Mouse (Mus musculus) MEL (cell line): ENCODE measurements at regions not wholly inside any gene's neighbourhood (a gene's known extent, or its start where the extent isn't known, plus 50 kb on each side); places are given as distances from the start of the nearest gene placed in this dataset.

Source experiments
- DNase-seq: peaks from one replicate; pipeline ENCODE4 v3.0.0; 2011; ENCODE audit warnings: low read depth, low spot score
- H3K27ac ChIP-seq: 2 replicates; pipeline ENCODE4 v1.5.1; 2012; ENCODE audit warnings: low read depth, mild to moderate bottlenecking, control low read depth, low read length, moderate library complexity; ENCODE audit not compliant: control insufficient read depth
- H3K27me3 ChIP-seq, 2 experiments: fragments of 150-350 bp in 1 of 2; sonication (generic) in 1 of 2; 2 replicates each; pipeline ENCODE4 v1.6.1; 2012; ENCODE audit warnings: low read length in 2 of 2, mild to moderate bottlenecking in 2 of 2, improper control_type of control experiment in 1 of 2, moderate library complexity in 1 of 2; ENCODE audit not compliant: insufficient read depth in 2 of 2, control insufficient read depth in 1 of 2
- H3K36me3 ChIP-seq, 2 experiments: 2 replicates each; pipeline ENCODE4 v1.6.1; 2012 to 2014; ENCODE audit warnings: low read length in 2 of 2, improper control_type of control experiment in 1 of 2, inconsistent platforms in 1 of 2, mild to moderate bottlenecking in 1 of 2; ENCODE audit not compliant: insufficient read depth in 2 of 2, control insufficient read depth in 1 of 2
- H3K4me1 ChIP-seq, 2 experiments: fragments of 150-350 bp in 1 of 2; sonication (generic) in 1 of 2; 2 replicates each; pipeline ENCODE4 v1.6.1; 2012; ENCODE audit warnings: low read length in 2 of 2, improper control_type of control experiment in 1 of 2, mild to moderate bottlenecking in 1 of 2; ENCODE audit not compliant: insufficient read depth in 2 of 2, control insufficient read depth in 1 of 2
- H3K4me3 ChIP-seq, 2 experiments: fragments of 150-350 bp in 1 of 2; sonication (generic) in 1 of 2; 2 replicates each; pipeline ENCODE4 v1.5.1; 2012; ENCODE audit warnings: low read depth in 2 of 2, low read length in 2 of 2, mild to moderate bottlenecking in 2 of 2, moderate library complexity in 2 of 2, control low read depth in 1 of 2, improper control_type of control experiment in 1 of 2; ENCODE audit not compliant: control insufficient read depth in 1 of 2, insufficient read depth in 1 of 2
- H3K79me2 ChIP-seq: 2 replicates; pipeline ENCODE4 v1.6.1; 2012; ENCODE audit warnings: mild to moderate bottlenecking, low read length, moderate library complexity; ENCODE audit not compliant: control insufficient read depth, poor library complexity, insufficient read depth
- H3K9ac ChIP-seq: 2 replicates; pipeline ENCODE4 v1.6.1; 2012; ENCODE audit warnings: low read depth, mild to moderate bottlenecking, control low read depth, low read length, moderate library complexity; ENCODE audit not compliant: control insufficient read depth, poor library complexity, severe bottlenecking
- H3K9me3 ChIP-seq: fragments of 150-350 bp; sonication (generic); replicated peaks from 2 replicates; pipeline ENCODE4 v1.6.1; 2012; ENCODE audit warnings: mild to moderate bottlenecking, low read length, improper control_type of control experiment, moderate library complexity; ENCODE audit not compliant: insufficient read depth
- CHD1 ChIP-seq: IDR thresholded peaks from 2 replicates; pipeline ENCODE4 v1.6.1; 2012; ENCODE audit warnings: low read depth, mild to moderate bottlenecking, inconsistent platforms, low read length, improper control_type of control experiment
- CHD2 ChIP-seq: IDR thresholded peaks from 2 replicates; pipeline ENCODE4 v1.6.1; 2011; ENCODE audit warnings: low read length, improper control_type of control experiment
- CTCF ChIP-seq, 3 experiments: IDR thresholded peaks in 2 of 3; conservative IDR thresholded peaks in 1 of 3; 2 replicates each; pipeline ENCODE4 v1.5.1; 2011 to 2012; ENCODE audit warnings: low read length in 3 of 3, low read depth in 2 of 3, mild to moderate bottlenecking in 2 of 3, improper control_type of control experiment in 1 of 3, inconsistent platforms in 1 of 3, mixed read lengths in 1 of 3, moderate library complexity in 1 of 3; ENCODE audit not compliant: control insufficient read depth in 1 of 3, insufficient read depth in 1 of 3, poor library complexity in 1 of 3, severe bottlenecking in 1 of 3
- E2F4 ChIP-seq: IDR thresholded peaks from 2 replicates; pipeline ENCODE4 v1.6.1; 2011; ENCODE audit warnings: low read depth, low read length, improper control_type of control experiment, borderline replicate concordance
- ELF1 ChIP-seq: IDR thresholded peaks from 2 replicates; pipeline ENCODE4 v1.6.1; 2014; ENCODE audit warnings: low read depth, mild to moderate bottlenecking, inconsistent platforms, low read length, improper control_type of control experiment, moderate library complexity
- EP300 ChIP-seq, 2 experiments: IDR thresholded peaks; 2 replicates each; pipeline ENCODE4 v1.6.1; 2011; ENCODE audit warnings: improper control_type of control experiment in 2 of 2, low read length in 2 of 2, low read depth in 1 of 2, mild to moderate bottlenecking in 1 of 2
- ETS1 ChIP-seq: IDR thresholded peaks from 2 replicates; pipeline ENCODE4 v1.6.1; 2012; ENCODE audit warnings: low read depth, mild to moderate bottlenecking, inconsistent platforms, low read length, improper control_type of control experiment, moderate library complexity
- GABPA ChIP-seq: IDR thresholded peaks from 2 replicates; pipeline ENCODE4 v1.6.1; 2012; ENCODE audit warnings: low read depth, mild to moderate bottlenecking, inconsistent platforms, low read length, improper control_type of control experiment, moderate library complexity
- GATA1 ChIP-seq: IDR thresholded peaks from 2 replicates; pipeline ENCODE4 v1.6.1; 2011; ENCODE audit warnings: low read depth, low read length, improper control_type of control experiment
- MAX ChIP-seq: IDR thresholded peaks from 2 replicates; pipeline ENCODE4 v1.6.1; 2011; ENCODE audit warnings: low read length, improper control_type of control experiment
- MYB ChIP-seq: IDR thresholded peaks from 2 replicates; pipeline ENCODE4 v1.6.1; 2011; ENCODE audit warnings: mild to moderate bottlenecking, low read depth, low read length, improper control_type of control experiment
- NELFE ChIP-seq: IDR thresholded peaks from 2 replicates; pipeline ENCODE4 v1.6.1; 2011; ENCODE audit warnings: low read depth, low read length, improper control_type of control experiment
- NRF1 ChIP-seq: IDR thresholded peaks from 2 replicates; pipeline ENCODE4 v1.6.1; 2014; ENCODE audit warnings: low read depth, mild to moderate bottlenecking, inconsistent platforms, low read length, improper control_type of control experiment, moderate library complexity; ENCODE audit not compliant: poor library complexity, insufficient read depth, severe bottlenecking
- RAD21 ChIP-seq: IDR thresholded peaks from 2 replicates; pipeline ENCODE4 v1.6.1; 2011; ENCODE audit warnings: mild to moderate bottlenecking, low read depth, low read length, improper control_type of control experiment
- RCOR1 ChIP-seq: IDR thresholded peaks from 2 replicates; pipeline ENCODE4 v1.6.1; 2012; ENCODE audit warnings: low read depth, mild to moderate bottlenecking, inconsistent platforms, low read length, improper control_type of control experiment
- SIN3A ChIP-seq: IDR thresholded peaks from 2 replicates; pipeline ENCODE4 v1.6.1; 2012; ENCODE audit warnings: low read length, improper control_type of control experiment, inconsistent platforms
- TAL1 ChIP-seq: IDR thresholded peaks from 2 replicates; pipeline ENCODE4 v1.6.1; 2012; ENCODE audit warnings: mild to moderate bottlenecking, inconsistent platforms, low read length, moderate library complexity, mixed read lengths
- TBP ChIP-seq: IDR thresholded peaks from 2 replicates; pipeline ENCODE4 v1.8.0; 2011; ENCODE audit warnings: low read depth, low read length, improper control_type of control experiment
- UBTF ChIP-seq: IDR thresholded peaks from 2 replicates; pipeline ENCODE4 v1.6.1; 2012; ENCODE audit warnings: low read depth, mild to moderate bottlenecking, inconsistent platforms, low read length, improper control_type of control experiment, moderate library complexity, borderline replicate concordance; ENCODE audit not compliant: insufficient read depth
- USF2 ChIP-seq, 2 experiments: IDR thresholded peaks; 2 replicates each; pipeline ENCODE4 v1.6.1; 2011 to 2012; ENCODE audit warnings: improper control_type of control experiment in 2 of 2, low read length in 2 of 2, borderline replicate concordance in 1 of 2, inconsistent platforms in 1 of 2, low read depth in 1 of 2, mild to moderate bottlenecking in 1 of 2; ENCODE audit not compliant: insufficient read depth in 1 of 2
- ZMIZ1 ChIP-seq: IDR thresholded peaks from 2 replicates; pipeline ENCODE4 v1.6.1; 2012; ENCODE audit warnings: low read depth, mild to moderate bottlenecking, inconsistent platforms, low read length, improper control_type of control experiment, moderate library complexity
- ZNF384 ChIP-seq: IDR thresholded peaks from 2 replicates; pipeline ENCODE4 v1.6.1; 2012; ENCODE audit warnings: low read depth, mild to moderate bottlenecking, inconsistent platforms, low read length, improper control_type of control experiment

- no peaks in the 10 kb centered on the region for H3K36me3 ChIP-seq
- H3K79me2 ChIP-seq = no peaks in the 10 kb centered on the region
- TF ChIP-seq E2F4 (no peak), SIN3A (no peak), UBTF (no peak), ELF1 (no peak), TAL1 (no peak), MAX (no peak), GABPA (no peak), ZNF384 (no peak), GATA1 (no peak), NELFE (no peak), TBP (no peak), EP300 (IDR thresholded peaks at IDR 0.05; ENCODE audit: low read depth in 1 of 2, low read length in 2 of 2) (no peak), RCOR1 (no peak), CHD2 (no peak), ETS1 (no peak), CHD1 (no peak), NRF1 (no peak)
- no peak overlapping the region for H3K9ac ChIP-seq
- H3K4me1 ChIP-seq = no peaks in the 10 kb centered on the region
- no peaks in the 10 kb centered on the region for H3K27me3 ChIP-seq
- no peaks in the 10 kb centered on the region for H3K9me3 ChIP-seq
- no peak overlapping the region for H3K27ac ChIP-seq
- DNase-seq = no peak
- no peak overlapping the region for H3K4me3 ChIP-seq
Observed at GRCm38 (mm10) chr13:116474611-116475010, 165.1 kb upstream of the Isl1 start.

DNA sequence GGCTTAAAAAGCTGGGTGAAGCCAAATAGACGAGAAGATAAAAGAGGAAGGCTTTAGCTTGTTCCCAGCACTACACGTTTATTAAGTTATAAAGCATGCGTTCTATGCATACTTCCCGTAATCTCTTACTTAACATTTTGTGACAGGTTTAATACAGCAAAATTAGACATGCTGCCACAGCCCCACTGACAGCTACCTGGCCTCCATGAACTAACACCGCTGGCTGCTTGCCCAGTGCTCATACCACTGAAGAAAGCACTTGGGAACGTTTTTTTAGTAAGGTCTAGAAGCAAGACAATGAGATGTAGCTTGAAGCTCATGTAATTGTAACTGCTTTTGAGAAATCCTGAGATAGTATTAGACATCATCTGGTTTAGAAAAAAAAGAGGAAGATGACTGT is 152.3 kb upstream of the Isl1 start:
- Histone ChIP-seq H3K27ac (no peak overlapping the region), H3K9me3 (no peaks in the 10 kb centered on the region), H3K9ac (no peak overlapping the region), H3K4me3 (no peak overlapping the region), H3K36me3 (no peaks in the 10 kb centered on the region), H3K27me3 (no peaks in the 10 kb centered on the region), H3K4me1 (no peaks in the 10 kb centered on the region)
- no peak for DNase-seq
- no peak for TF ChIP-seq USF2 (IDR thresholded peaks at IDR 0.05; ENCODE audit: borderline replicate concordance in 1 of 2, insufficient read depth in 1 of 2, low read depth in 1 of 2, low read length in 2 of 2)
- no peak for TF ChIP-seq E2F4
- no peak for TF ChIP-seq CTCF (IDR thresholded peaks at IDR 0.05 in 2 of 3, conservative IDR thresholded peaks at IDR 0.05 in 1 of 3; ENCODE audit: control insufficient read depth in 1 of 3, insufficient read depth in 1 of 3, low read depth in 2 of 3, low read length in 3 of 3, poor library complexity in 1 of 3, severe bottlenecking in 1 of 3)
- TF ChIP-seq NRF1 = no peak
- TF ChIP-seq GATA1 = no peak
- no peak for TF ChIP-seq MAX
- TF ChIP-seq CHD2 = no peak
- TF ChIP-seq ZMIZ1 = no peak
- TF ChIP-seq RAD21 = no peak
- TF ChIP-seq TAL1 = no peak
- TF ChIP-seq MYB = no peak
- no peak for TF ChIP-seq ZNF384
- TF ChIP-seq, all 39 proteins: peak for 0
- no peaks in the 10 kb centered on the region for H3K79me2 ChIP-seq
